Mouse (Mus musculus) B cell, adult 2 months (primary cell): ENCODE data around the gene Paxbp1.

ENCODE experiments used
- DNase-seq, 2 experiments: peaks; one replicate each; pipeline ENCODE4 v3.0.0; 2022

Paxbp1 gene

DNA sequence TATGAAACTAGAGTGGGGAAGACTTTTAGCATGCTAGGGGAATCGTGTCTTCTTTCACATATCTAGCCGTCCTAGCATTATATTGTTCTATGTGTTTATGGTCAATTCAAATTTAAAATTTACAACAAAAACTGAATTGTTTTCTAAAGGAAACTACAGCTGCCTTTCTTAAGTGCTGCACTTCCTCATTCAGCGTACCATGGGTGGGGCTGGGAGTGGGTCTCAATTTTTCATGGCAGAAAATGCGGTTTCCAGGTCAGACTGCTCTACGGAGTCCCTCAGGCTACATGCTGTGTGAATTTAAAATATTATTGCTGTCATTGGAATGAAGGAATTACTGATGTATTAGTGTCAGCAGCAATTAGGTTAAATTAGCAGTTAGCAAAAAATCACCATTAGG lies 48.8 kb downstream of the Paxbp1 start:
- DNase-seq: peak; percentile 11 to 12

DNA sequence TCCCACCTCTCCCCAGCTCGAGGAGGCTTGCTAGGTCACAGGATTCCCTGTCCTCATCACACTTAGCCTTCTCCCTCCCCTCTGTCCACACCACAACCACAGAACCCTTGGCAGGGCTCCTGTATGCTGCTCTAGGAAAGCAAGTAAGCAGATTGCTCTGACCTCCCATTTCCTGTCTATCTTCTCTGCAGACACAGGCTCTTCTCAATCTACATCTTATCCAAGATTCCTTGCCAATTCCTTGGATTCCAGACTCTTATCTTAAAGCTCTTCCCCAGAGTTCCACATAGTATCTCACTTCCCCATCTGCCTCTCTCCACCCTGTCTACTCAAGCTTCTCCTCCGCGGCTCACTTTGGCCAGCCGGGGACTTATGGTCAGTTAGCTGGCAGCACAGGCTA lies 49.3 kb downstream of the Paxbp1 start:
- no peak for DNase-seq

DNA sequence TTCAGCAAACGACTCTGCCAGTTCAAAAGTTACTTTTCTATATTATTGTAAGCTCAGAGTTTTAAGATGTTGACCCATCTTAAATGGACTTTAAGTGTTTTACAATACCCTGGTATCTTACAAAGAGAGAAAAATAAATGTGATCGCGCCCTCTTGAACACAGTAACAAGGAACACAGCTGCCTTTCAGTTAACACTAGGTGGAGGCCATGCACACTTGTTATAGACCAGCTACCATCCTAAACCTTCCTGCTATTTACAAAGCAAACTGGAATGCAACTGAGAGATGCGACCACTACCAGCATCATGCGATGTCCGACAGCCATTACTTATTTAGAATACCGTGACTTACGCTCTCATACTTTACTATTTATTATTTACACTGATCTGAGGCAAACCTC lies 55.2 kb downstream of the Paxbp1 start:
- DNase-seq: no peak

DNA sequence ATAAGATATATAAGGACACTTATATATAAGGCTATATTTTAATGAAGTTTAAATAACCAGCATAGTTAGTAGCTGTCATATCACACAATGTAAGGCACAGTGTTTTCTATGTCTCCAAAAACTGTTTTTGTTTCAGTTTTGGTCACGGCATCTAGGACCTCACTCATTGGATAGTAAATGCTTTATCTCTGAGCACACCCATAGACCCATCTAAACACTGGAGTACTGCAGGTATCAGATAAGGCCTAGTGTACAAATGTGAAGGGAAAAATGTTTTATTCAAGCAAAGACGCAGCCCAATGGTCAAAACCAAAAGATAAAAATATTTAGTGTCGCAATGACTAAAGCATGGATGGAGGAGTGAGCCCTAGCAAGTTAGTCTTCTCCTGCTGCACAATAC lies 55.7 kb downstream of the Paxbp1 start:
- no peak for DNase-seq

DNA sequence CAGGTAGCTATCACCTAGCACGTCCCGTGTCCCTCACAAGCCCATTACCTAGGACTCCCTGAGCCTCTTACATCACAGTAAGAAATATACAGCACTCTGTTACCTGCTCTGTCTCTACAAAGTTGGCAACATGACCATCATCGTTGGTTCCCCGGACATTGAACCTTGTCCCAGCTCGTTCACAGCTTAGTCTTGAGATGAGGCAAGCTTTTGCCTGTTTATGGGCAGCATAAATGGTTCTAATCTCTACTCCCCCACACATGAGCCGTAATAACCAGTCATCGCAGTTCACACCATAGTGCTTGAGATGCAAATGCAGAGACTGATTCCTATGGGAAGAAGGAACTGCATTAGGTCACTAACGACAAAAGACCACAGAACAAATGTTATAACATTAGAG lies 56.3 kb downstream of the Paxbp1 start:
- no peak for DNase-seq

DNA sequence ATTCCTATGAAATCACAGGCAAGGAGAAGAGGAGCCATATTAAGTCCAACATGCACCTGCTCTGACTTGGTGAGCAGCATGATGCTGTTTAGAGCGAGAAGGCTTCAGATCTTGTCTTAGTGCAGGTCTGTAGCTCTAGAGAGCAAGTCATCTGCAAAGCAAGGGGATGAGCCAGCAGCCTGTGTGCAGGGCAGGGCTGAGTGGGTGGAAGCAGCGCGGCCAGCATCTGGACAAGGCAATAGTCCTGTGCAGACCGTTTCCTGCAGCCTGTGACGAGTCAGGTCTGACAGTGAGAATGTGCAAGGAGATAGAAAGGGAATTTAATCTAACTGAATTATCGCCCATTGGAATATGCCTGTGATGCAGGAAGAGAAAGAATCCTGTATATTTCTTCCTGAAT lies 73.3 kb downstream of the Paxbp1 start:
- no peak for DNase-seq

DNA sequence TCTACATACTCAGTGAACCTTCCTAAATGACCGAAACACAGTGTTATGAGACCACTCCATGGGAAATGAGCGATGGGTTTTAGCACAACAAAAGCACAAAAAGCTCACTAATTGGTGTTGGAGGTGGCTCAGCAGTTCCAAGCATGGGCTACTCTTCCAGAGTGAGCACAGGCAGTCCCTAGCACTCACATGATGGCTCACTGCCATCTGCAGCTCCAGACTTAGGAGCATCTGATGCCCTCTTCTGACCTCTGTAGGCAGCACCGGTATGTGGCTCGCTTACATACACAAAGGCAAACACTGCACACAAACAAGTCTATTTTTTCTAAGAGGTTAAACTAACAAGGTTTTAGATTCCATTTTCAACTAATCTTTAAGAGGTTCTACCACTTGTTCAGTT lies 78.1 kb downstream of the Paxbp1 start:
- DNase-seq: no peak

DNA sequence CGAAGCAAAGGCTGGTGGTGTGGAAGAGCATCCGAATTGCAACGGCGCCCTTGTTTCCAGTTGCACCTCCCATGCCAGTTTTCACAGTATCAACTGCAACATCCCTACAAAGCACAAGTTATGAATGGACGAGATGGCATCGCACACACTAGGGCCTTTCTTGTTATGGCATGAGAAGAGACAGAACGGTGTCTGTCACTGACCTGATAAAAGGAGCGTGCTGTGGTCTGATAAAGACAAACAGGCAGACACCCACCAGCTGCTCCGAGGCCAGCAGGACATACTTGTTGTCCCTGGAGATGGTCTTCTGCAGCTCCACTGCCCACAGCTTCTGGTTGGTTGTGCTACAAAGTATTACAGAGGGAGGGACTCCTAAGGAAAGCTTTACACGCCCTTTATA lies 80.0 kb downstream of the Paxbp1 start:
- no peak for DNase-seq
